Mouse (Mus musculus): Measurements from ENCODE around the gene Nlgn1. TPM values are rescaled to one million over a fixed set of nuclear protein-coding genes. Genes with fewer than 3 reads are reported as not detected.

The Nlgn1 gene
- polyA plus RNA-seq, 1 experiment from 2014 or later = 0.09 TPM

DNA sequence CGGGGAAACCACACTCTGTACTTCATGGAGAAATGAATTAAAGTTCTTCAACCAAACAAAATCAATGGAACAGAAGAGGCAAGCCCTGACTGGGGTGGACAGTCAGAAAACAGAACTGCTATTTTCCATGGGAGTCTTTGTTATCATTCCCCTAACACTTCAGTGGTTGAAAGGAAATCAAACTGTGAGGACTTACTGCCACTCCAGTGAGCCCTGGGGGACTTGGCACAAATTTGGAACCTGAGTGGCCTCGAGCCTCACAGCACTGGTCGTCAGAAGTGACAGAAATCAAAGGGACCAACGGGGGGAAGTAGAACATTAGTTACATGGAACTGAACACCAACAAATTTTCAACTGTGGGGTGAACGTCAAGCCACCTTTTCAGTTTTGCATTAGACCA, 34.4 kb downstream of the Nlgn1 start:
- Histone ChIP-seq H3K27ac (no peak overlapping the region), H3K36me3 (no peaks in the 10 kb centered on the region), H3K4me1 (replicated peaks) (no peaks in the 10 kb centered on the region), H3K9me3 (replicated peaks) (no peaks in the 10 kb centered on the region), H3K4me2 (no peak overlapping the region), H3K27me3 (no peaks in the 10 kb centered on the region), H3K4me3 (replicated peaks) (no peak overlapping the region), H3K9ac (no peak overlapping the region)
- WGBS (ENCODE audit: insufficient replicate concordance) = 54% methylated on average over 5 of the region's 5 CpGs
- no peak for ATAC-seq (ENCODE audit: low read depth)
- no peak for DNase-seq

DNA sequence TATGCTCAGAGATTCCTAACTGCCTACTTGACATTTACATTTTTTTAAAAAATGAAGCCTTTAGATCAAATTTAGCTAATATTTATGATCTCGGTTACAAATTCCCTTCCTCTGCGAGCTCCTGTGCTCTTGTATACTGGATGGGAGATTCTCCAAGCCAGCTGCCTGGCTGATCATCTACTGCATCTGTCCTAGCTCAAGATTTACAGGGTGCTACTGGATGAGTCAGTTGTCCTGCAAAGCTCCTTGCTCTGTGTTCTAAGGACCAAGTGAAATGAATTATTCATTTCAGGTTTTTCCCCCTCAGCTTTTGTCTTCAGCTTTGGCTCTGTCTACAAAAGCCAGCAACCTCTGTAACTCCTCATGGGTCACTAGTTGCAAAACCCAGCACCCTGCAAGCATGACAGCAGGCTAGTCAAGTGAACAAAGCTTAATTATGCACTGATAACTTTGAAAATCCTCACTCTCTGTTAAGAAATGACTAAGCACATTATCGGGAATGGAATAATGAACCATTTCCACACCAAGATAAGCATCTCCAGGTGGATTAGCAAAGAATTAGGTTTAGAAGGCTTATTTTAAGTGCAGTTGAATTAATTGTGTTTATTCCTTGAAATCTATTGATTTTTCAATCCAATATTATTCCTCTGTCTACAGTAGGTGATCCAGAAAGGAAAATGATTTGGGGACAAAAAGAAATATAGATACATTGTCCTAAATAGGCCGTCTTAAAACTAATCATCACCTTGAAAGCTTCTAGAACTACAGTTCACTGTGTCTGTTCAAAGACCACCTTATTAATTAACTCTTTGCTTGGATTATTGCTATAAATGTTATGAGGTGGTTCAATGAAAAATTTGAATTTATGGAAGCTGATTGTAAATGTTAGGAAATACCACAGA, 61.1 kb downstream of the Nlgn1 start:
- H3K27ac ChIP-seq = no peak overlapping the region
- no peak overlapping the region for H3K4me2 ChIP-seq
- H3K4me1 ChIP-seq (replicated peaks) = no peaks in the 10 kb centered on the region
- H3K27me3 ChIP-seq = no peaks in the 10 kb centered on the region
- no peak overlapping the region for H3K9ac ChIP-seq
- no peak overlapping the region for H3K4me3 ChIP-seq (replicated peaks)
- 57% methylated on average over 4 of the region's 4 CpGs for WGBS (ENCODE audit: insufficient replicate concordance)
- no peaks in the 10 kb centered on the region for H3K9me3 ChIP-seq (replicated peaks)
- DNase-seq = no peak
- ATAC-seq (ENCODE audit: low read depth) = no peak
- H3K36me3 ChIP-seq = no peaks in the 10 kb centered on the region

DNA sequence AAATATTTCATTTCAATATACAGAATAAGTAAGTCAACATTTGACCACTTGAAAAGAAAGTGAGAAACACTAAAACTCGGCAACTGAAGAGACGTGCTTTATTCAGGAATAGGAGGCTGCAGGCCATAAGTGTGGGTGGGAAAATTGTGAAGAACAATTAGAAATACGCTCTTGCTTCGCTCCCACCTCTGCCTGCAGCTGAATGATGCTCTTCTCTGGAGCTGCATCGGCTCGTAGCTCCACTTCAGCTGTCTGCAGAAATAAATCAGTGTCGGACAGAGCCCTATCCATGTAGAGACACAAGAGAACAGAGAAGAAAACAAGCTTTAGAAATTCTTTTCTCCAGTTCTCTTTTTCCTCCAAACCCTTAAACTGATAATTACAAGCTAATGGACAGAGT, 85.7 kb downstream of the Nlgn1 start:
- H3K36me3 ChIP-seq = no peaks in the 10 kb centered on the region
- H3K9ac ChIP-seq = no peak overlapping the region
- H3K9me3 ChIP-seq (replicated peaks) = no peaks in the 10 kb centered on the region
- H3K27me3 ChIP-seq = no peaks in the 10 kb centered on the region
- no peak overlapping the region for H3K4me3 ChIP-seq (replicated peaks)
- ATAC-seq (ENCODE audit: low read depth) = no peak
- no peak overlapping the region for H3K27ac ChIP-seq
- H3K4me2 ChIP-seq = no peak overlapping the region
- WGBS (ENCODE audit: insufficient replicate concordance) = 65% methylated on average over 7 of the region's 7 CpGs
- H3K4me1 ChIP-seq (replicated peaks) = no peaks in the 10 kb centered on the region
- DNase-seq = no peak

DNA sequence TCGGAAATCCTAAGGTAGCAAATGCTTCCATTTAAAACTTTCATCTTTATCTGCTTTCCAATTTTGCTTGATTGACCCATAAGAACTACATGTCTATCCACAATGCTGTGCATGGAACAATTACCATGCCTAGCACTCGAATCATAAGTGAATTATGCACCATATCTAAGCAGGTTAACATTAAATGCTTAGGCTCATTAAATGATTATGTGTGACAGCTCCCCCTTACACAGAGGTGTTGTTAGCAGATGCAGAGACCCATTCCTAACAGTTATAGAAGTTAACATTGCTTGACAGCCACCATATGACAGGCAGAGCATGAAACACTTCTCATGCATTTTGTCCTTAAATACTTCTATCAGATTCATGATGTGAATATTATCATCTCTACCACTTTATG, 89.0 kb downstream of the Nlgn1 start:
- Histone ChIP-seq H3K27me3 (no peaks in the 10 kb centered on the region), H3K27ac (no peak overlapping the region), H3K4me2 (no peak overlapping the region), H3K9ac (no peak overlapping the region), H3K4me1 (replicated peaks) (no peaks in the 10 kb centered on the region), H3K36me3 (no peaks in the 10 kb centered on the region), H3K4me3 (replicated peaks) (no peak overlapping the region), H3K9me3 (replicated peaks) (no peaks in the 10 kb centered on the region)
- DNase-seq (no peak), ATAC-seq (ENCODE audit: low read depth) (no peak)
- WGBS (ENCODE audit: insufficient replicate concordance) = 49% methylated on average over 2 of the region's 2 CpGs

DNA sequence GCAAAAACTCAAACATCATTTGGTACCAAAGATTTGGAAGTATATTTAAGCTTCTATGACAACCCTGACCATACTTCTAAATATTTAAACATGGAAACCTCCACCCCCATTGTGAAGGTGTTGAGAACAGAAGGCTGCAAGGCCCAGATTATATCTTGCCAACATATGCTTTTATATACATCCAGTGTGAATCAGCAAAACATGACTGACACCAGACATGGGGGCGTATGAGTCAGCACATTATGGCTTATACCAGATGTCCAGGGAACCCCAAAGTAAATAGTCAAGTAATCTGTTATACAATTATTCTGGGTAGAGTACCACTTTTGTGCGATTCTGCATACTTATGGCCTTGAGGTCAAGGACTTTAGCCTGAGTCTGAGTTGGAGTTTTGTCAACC, 102.3 kb downstream of the Nlgn1 start:
- ATAC-seq (ENCODE audit: low read depth) (no peak), DNase-seq (no peak)
- H3K27ac ChIP-seq = no peak overlapping the region
- H3K4me1 ChIP-seq (replicated peaks) = no peaks in the 10 kb centered on the region
- H3K4me2 ChIP-seq = no peak overlapping the region
- H3K9me3 ChIP-seq (replicated peaks) = no peaks in the 10 kb centered on the region
- no peaks in the 10 kb centered on the region for H3K36me3 ChIP-seq
- 51% methylated on average over 2 of the region's 2 CpGs for WGBS (ENCODE audit: insufficient replicate concordance)
- no peak overlapping the region for H3K9ac ChIP-seq
- H3K4me3 ChIP-seq (replicated peaks) = no peak overlapping the region
- H3K27me3 ChIP-seq = no peaks in the 10 kb centered on the region

DNA sequence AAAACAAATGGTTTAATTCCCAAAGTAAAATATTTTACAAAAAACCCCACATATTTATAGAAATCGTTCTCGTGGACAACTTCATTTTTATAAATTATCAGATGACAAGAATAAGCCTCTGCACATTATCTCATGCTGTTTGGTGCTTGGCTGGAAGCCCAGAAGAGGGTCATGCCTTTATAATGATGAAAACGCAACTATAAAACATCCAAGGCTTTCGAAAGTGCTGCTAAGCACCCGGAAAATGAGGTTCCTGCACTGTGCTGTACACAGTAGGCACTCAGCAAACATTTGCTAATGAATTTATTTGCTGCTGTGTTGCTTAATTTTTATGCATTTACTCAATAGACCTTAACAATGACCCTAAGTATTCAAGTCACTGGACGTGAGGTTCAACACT, 103.4 kb downstream of the Nlgn1 start:
- no peak overlapping the region for H3K27ac ChIP-seq
- ATAC-seq (ENCODE audit: low read depth) (no peak), DNase-seq (no peak)
- no peak overlapping the region for H3K4me3 ChIP-seq (replicated peaks)
- H3K9ac ChIP-seq = no peak overlapping the region
- H3K9me3 ChIP-seq (replicated peaks) = no peaks in the 10 kb centered on the region
- no peak overlapping the region for H3K4me2 ChIP-seq
- 52% methylated on average over 6 of the region's 6 CpGs for WGBS (ENCODE audit: insufficient replicate concordance)
- no peaks in the 10 kb centered on the region for H3K4me1 ChIP-seq (replicated peaks)
- no peaks in the 10 kb centered on the region for H3K27me3 ChIP-seq
- no peaks in the 10 kb centered on the region for H3K36me3 ChIP-seq

DNA sequence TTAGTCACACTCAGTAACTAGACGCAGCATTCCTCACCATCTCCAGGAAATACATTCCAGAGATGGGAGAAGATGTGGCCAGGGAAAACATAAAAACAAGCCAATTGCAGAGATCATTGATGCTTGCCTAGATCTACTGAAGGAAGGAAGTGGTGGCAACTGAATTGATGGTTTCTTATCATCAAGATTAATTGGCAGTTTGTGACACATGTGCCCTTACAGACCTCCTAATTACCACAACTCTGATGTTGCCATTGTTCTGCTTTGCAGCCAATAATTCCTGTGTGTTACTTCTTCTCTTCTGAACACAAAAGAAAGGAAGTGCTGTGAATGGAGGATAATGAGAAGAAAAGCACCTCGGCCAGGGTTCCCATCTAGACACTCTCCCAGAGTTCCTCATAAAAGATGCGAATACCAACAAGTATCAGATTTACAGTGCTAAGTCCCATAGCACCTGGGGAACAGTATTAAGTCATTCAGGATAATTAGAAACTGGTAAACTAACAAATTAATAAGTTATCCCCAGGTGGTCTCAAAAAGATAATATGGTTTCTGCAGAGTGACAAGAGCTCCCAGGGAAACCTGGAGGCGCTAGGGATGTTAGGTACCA, 104.0 kb downstream of the Nlgn1 start:
- 30% methylated on average over 4 of the region's 4 CpGs for WGBS (ENCODE audit: insufficient replicate concordance)
- Histone ChIP-seq H3K4me3 (replicated peaks) (no peak overlapping the region), H3K27ac (no peak overlapping the region), H3K4me1 (replicated peaks) (no peaks in the 10 kb centered on the region), H3K9ac (no peak overlapping the region), H3K9me3 (replicated peaks) (no peaks in the 10 kb centered on the region), H3K4me2 (no peak overlapping the region), H3K27me3 (no peaks in the 10 kb centered on the region), H3K36me3 (no peaks in the 10 kb centered on the region)
- no peak for ATAC-seq (ENCODE audit: low read depth)
- DNase-seq = no peak

DNA sequence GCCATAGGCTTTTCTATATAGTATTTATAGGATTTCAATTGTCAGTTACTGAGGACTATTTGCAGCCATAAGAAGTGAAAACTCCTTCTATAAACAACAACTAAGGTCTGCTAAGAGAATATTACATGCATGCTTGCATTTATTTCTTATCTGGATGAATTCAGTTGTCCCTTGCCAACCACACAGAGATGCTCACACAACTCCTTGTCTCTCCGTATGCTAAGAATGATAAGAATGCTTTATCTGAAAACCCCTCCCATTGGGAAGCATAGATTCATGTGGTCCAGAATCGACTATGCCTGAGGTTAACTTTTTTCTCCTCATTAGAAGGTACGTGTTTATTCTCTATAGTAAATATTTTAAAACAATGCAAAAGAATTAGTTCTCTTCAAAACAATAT, 108.8 kb downstream of the Nlgn1 start:
- Histone ChIP-seq H3K36me3 (no peaks in the 10 kb centered on the region), H3K9ac (no peak overlapping the region), H3K27ac (no peak overlapping the region), H3K27me3 (no peaks in the 10 kb centered on the region), H3K4me2 (no peak overlapping the region), H3K4me1 (replicated peaks) (no peaks in the 10 kb centered on the region), H3K4me3 (replicated peaks) (no peak overlapping the region), H3K9me3 (replicated peaks) (no peaks in the 10 kb centered on the region)
- no peak for DNase-seq
- WGBS (ENCODE audit: insufficient replicate concordance) = 38% methylated on average over 3 of the region's 3 CpGs
- no peak for ATAC-seq (ENCODE audit: low read depth)

DNA sequence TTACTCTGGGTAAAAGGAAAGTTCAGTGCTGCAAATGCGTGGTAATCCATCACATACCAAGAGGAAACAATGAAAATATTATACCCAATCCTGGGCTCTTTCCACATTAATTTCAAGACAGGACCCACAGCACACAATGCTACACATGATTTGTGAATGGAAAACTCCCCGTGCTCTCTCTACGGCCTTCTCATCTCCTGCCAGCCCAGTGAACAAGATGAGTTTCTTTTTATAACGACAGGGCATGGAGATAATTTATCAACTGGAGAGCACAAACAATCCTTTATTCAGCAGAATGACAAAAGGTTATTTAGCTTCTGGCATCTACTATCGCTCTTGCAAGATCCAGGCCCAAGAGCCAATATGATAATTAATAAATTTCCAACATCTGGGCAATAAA, 116.0 kb downstream of the Nlgn1 start:
- no peak for DNase-seq
- 64% methylated on average over 5 of the region's 5 CpGs for WGBS (ENCODE audit: insufficient replicate concordance)
- no peak for ATAC-seq (ENCODE audit: low read depth)
- Histone ChIP-seq H3K4me1 (replicated peaks) (no peaks in the 10 kb centered on the region), H3K27me3 (no peaks in the 10 kb centered on the region), H3K4me2 (no peak overlapping the region), H3K9ac (no peak overlapping the region), H3K4me3 (replicated peaks) (no peak overlapping the region), H3K9me3 (replicated peaks) (no peaks in the 10 kb centered on the region), H3K36me3 (no peaks in the 10 kb centered on the region), H3K27ac (no peak overlapping the region)

DNA sequence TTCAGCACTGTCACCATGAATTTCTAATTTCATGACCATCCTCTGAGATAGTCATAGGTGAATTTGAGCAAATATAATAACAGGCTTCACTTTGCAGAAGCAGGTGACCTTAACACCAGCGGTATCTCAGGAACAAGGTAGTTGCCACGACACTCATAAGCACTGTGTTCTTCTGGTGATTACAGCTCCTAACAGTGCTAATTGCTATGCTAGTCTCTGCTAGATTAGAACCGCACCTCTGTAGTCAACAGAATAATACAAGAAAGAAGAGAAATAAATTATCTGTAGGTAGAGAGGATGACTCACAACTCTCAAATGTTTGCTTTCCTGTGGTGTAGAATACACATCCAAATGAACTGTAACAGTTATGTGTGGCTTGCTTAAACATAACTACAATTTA, 129.6 kb downstream of the Nlgn1 start:
- Histone ChIP-seq H3K9ac (no peak overlapping the region), H3K27me3 (no peaks in the 10 kb centered on the region), H3K36me3 (no peaks in the 10 kb centered on the region), H3K4me1 (replicated peaks) (no peaks in the 10 kb centered on the region), H3K4me2 (no peak overlapping the region), H3K9me3 (replicated peaks) (no peaks in the 10 kb centered on the region), H3K27ac (no peak overlapping the region), H3K4me3 (replicated peaks) (no peak overlapping the region)
- 63% methylated on average over 3 of the region's 3 CpGs for WGBS (ENCODE audit: insufficient replicate concordance)
- ATAC-seq (ENCODE audit: low read depth) = no peak
- DNase-seq = no peak

DNA sequence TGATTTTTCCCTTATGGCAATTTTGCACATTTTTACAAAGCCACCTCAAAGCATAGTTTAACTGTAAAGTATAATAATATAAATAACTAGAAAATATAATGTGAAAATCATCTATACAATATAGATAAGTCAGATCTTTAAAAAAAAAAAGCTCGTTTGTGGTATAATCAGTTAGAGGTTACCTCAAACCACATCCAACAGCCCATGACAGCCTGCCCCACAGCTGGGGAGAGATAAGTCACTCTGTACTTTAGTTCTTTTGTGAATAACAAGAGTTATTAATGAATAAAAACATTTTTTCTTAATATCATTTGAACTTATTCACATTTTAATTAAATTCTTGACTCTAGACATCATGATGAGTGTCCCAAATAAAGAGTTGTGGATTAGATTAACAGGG, 130.8 kb downstream of the Nlgn1 start:
- DNase-seq (no peak), ATAC-seq (ENCODE audit: low read depth) (no peak)
- 12% methylated on average over 1 of the region's 1 CpGs for WGBS (ENCODE audit: insufficient replicate concordance)
- Histone ChIP-seq H3K36me3 (no peaks in the 10 kb centered on the region), H3K9me3 (replicated peaks) (no peaks in the 10 kb centered on the region), H3K27ac (no peak overlapping the region), H3K4me1 (replicated peaks) (no peaks in the 10 kb centered on the region), H3K4me3 (replicated peaks) (no peak overlapping the region), H3K9ac (no peak overlapping the region), H3K4me2 (no peak overlapping the region), H3K27me3 (no peaks in the 10 kb centered on the region)

DNA sequence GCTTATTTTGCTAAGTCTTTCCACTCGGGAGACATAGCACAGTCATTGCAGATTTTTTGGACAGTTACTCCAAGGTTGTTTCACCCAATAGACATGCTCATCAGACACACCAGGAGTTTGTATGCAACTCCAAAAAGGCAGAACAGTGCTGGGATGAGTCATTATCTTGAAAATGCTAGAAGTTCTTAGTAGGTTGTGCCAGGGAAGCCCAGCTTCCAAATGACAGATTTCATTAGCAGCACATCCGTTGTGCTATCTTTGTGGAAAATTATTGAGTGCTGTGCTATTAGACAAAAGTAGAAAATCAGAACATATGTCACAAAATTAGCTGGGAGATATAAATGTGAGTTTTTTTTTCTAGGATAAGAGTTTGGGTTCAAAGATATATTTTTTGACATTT, 137.3 kb downstream of the Nlgn1 start:
- Histone ChIP-seq H3K9me3 (replicated peaks) (no peaks in the 10 kb centered on the region), H3K4me3 (replicated peaks) (no peak overlapping the region), H3K27ac (no peak overlapping the region), H3K4me2 (no peak overlapping the region), H3K27me3 (no peaks in the 10 kb centered on the region), H3K36me3 (no peaks in the 10 kb centered on the region), H3K9ac (no peak overlapping the region), H3K4me1 (replicated peaks) (no peaks in the 10 kb centered on the region)
- WGBS (ENCODE audit: insufficient replicate concordance) = 56% methylated on average over 2 of the region's 2 CpGs
- DNase-seq (no peak), ATAC-seq (ENCODE audit: low read depth) (no peak)

All from liver, embryonic 13.5 days (tissue).